Mouse (Mus musculus) spleen, postnatal 4 days (tissue): ENCODE data around the gene Gm6460.
"Not testable (repeated sequence)": the region's sequence is repeated elsewhere in the genome, so short reads cannot be mapped to it uniquely, and the experiment has no call there.

ENCODE experiments used
- DNase-seq, 2 experiments: peaks; one replicate each; pipeline ENCODE4 v3.0.0; 2022; ENCODE audit warnings: low spot score in 2 of 2

Gm6460 gene

GRCm38 (mm10) chr5:11594613-11595012 lies at the start of gene Gm6460:
TSS of gene Gm6460 (plus strand) at chr5:11594913.
- not testable (repeated sequence) for DNase-seq
